Mouse (Mus musculus) testis, adult 2 months (tissue): ENCODE data around the gene Tspan18. TPM values are rescaled to one million over a fixed set of nuclear protein-coding genes. Genes with fewer than 3 reads are reported as not detected.
A peak's percentile ranks its signal among the peaks of the same experiment; 100 is the strongest.

ENCODE experiments used
- H3K27ac ChIP-seq: fragments of 200-500 bp; 2 replicates; pipeline ENCODE4 v1.5.1; 2012; ENCODE audit warnings: low read depth, low read length; ENCODE audit not compliant: control insufficient read depth, insufficient read depth
- H3K27me3 ChIP-seq: fragments of 200-500 bp; 2 replicates; pipeline ENCODE4 v1.6.1; 2012; ENCODE audit warnings: mild to moderate bottlenecking, low read length, moderate library complexity; ENCODE audit not compliant: control insufficient read depth, insufficient read depth
- H3K36me3 ChIP-seq: fragments of 200-500 bp; 2 replicates; pipeline ENCODE4 v1.6.1; 2012; ENCODE audit warnings: mild to moderate bottlenecking, low read length; ENCODE audit not compliant: control insufficient read depth, insufficient read depth
- H3K4me1 ChIP-seq: fragments of 200-500 bp; 2 replicates; pipeline ENCODE4 v1.6.1; 2012; ENCODE audit warnings: low read length; ENCODE audit not compliant: control insufficient read depth, insufficient read depth
- H3K4me3 ChIP-seq: fragments of 200-500 bp; 2 replicates; pipeline ENCODE4 v1.5.1; 2012; ENCODE audit warnings: low read depth, mild to moderate bottlenecking, low read length, moderate library complexity, mixed read lengths; ENCODE audit not compliant: control insufficient read depth
- CTCF ChIP-seq: fragments of 200-500 bp; IDR thresholded peaks from 2 replicates; pipeline ENCODE4 v1.5.1; 2012; ENCODE audit warnings: low read depth, mild to moderate bottlenecking, inconsistent platforms, low read length, moderate library complexity; ENCODE audit not compliant: control insufficient read depth, insufficient read depth, insufficient replicate concordance
- POLR2A ChIP-seq: fragments of 200-500 bp; IDR thresholded peaks from 2 replicates; pipeline ENCODE4 v1.6.1; 2012; ENCODE audit warnings: low read depth, mild to moderate bottlenecking, inconsistent platforms, low read length, moderate library complexity; ENCODE audit not compliant: control insufficient read depth
- polyA plus RNA-seq: library from polyadenylated mRNA; depleted of rRNA; stranded (reverse); fragments of >200 nt; gene quantifications from 2 replicates; pipeline ENCODE4 v1.2.3, GENCODE M21; 2012

Tspan18 gene
- polyA plus RNA-seq, 1 experiment = 15.8 TPM

DNA sequence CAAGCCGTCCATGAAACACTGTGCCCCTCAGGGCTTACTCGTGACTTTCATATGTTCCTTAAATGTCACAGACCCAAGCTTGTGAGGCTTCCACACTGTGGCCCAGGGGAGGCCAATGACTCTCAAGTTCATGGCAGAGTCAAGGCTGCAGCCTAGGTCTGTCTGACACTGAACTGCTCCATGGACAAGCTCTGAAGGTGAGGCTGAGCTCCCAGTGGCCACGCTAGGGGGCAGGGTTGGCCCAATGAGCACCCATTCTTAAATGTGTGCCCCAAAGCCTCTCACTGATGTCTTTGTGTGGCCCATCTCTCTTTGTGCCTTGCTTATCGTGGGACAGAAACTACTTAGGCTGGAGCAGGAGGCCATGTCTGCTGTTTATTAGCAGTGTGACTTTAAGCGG lies 113.9 kb downstream of the Tspan18 start:
- H3K27ac ChIP-seq = no peak overlapping the region
- H3K27me3 ChIP-seq = no peaks in the 10 kb centered on the region
- no peak for TF ChIP-seq CTCF
- no peak for TF ChIP-seq POLR2A
- no peaks in the 10 kb centered on the region for H3K4me1 ChIP-seq
- H3K4me3 ChIP-seq = no peak overlapping the region
- no peaks in the 10 kb centered on the region for H3K36me3 ChIP-seq

DNA sequence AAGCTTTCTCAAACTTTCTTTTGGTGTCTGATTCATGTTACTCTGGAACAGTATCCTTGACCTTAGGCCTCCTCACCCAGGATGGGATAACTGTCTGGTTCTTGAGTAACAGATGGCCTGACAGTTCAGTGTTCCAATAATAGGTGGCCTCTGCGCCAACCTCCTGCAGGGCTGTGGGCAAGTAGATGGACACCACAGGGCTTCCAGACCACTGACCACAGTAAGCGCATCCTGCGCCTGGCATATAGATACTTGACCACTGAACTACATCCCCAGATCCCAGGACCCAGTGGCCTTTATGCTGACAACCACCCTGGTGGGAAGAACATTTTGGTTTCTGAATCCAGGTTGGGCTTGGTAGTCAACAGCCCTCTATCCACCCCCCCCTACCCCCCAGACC lies 114.7 kb downstream of the Tspan18 start:
- no peaks in the 10 kb centered on the region for H3K4me1 ChIP-seq
- no peak for TF ChIP-seq POLR2A
- TF ChIP-seq CTCF = no peak
- H3K36me3 ChIP-seq = no peaks in the 10 kb centered on the region
- H3K27me3 ChIP-seq = no peaks in the 10 kb centered on the region
- H3K4me3 ChIP-seq = no peak overlapping the region
- no peak overlapping the region for H3K27ac ChIP-seq

DNA sequence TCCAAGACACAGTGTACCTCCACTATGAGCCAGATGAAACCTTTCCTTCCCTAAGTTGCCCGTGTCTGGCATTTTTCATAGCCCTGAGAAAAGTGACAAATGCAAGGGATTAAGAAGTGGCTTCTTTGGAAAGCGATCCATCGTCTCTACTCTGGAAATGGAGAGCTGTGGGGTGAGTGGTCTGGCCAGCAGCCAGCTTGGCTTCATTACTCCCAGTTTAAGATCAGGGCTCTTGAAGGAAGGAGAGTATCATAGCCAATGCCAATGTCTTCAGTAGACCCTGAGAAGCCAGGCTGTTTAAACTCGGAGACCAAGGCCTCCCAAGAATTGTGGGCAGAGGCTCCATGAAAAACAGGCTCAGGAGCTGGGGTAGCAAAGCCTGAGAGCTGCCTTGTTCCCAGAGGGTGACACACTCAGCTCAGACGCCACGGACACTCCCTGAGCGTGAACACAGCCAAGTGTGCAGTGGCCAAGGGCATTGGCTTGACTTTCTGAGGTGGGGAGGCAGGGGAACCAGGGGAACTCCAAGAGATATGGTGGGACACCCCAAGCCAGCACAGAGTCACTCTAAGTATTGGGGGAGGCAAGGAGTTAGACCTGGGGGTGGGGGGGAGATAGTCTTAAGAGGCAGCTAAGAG lies 115.8 kb downstream of the Tspan18 start:
- Histone ChIP-seq H3K4me1 (no peaks in the 10 kb centered on the region), H3K27ac (no peak overlapping the region), H3K27me3 (no peaks in the 10 kb centered on the region), H3K4me3 (no peak overlapping the region), H3K36me3 (no peaks in the 10 kb centered on the region)
- TF ChIP-seq POLR2A (no peak), CTCF (no peak)

DNA sequence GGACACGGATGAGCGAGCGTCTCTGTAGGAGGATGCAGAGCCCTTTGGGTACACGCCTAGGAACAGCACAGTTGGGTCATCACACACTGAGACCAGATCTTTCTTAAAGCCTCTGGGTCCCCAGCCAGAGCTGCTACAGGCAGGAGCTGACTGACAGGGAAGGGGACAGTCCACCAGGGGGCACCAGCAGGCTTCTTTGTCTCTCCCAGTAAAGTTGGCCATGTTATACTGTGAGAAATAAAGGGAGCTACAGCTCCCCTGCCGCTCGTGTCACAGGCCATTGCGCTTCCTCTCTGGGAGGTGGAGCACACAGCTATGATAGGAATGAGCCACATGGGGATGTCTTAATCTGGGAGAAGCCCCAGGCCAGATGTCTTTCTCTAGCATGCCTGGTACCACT lies 117.3 kb downstream of the Tspan18 start:
- Histone ChIP-seq H3K4me1 (no peaks in the 10 kb centered on the region), H3K27ac (no peak overlapping the region), H3K27me3 (no peaks in the 10 kb centered on the region), H3K36me3 (no peaks in the 10 kb centered on the region), H3K4me3 (no peak overlapping the region)
- peak; percentile 31; the same call in 1 of the 2 replicates for TF ChIP-seq CTCF
- TF ChIP-seq POLR2A = no peak

DNA sequence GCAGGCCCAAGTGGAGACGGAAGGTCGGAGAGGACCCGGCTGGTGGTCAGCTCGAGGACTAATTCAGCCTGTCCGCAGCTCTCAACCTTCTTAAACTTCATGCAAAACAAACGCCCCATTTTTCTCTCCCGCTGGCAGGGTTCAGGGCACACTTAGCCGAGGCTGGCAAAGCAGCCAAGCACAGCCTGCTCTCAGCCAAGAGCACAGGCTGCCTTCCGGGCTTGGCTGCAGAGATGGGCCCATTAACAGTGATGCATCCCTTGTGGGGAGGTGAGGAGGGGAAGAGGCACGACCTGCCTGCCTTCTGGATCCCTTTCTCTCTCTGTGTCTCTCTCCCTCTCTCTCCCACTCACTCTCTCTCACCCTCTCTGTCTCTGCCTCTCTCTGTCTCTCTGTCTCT lies 118.5 kb downstream of the Tspan18 start:
- Histone ChIP-seq H3K4me1 (no peaks in the 10 kb centered on the region), H3K4me3 (no peak overlapping the region), H3K27me3 (no peaks in the 10 kb centered on the region), H3K27ac (no peak overlapping the region), H3K36me3 (no peaks in the 10 kb centered on the region)
- TF ChIP-seq CTCF = no peak
- no peak for TF ChIP-seq POLR2A

DNA sequence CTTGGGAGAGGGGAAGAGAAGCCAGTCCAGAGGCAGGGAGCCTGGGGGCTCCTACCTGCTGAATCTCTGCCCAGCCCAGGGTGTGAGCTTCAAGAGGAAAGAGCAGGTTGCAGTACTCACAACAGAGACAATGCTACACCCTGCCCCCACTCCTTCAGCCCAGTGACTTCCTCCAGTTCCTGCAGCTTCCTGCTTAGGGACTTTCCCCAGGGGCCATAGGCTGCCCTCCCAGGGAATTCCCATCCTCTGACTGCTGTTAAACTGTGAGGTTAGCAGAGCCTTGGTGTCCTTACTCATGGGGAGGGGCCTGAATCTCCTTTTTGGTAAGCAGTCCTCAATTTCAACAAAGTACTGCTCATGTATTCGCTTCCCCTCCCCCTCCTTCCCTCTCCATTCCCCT lies 120.1 kb downstream of the Tspan18 start:
- Histone ChIP-seq H3K27me3 (no peaks in the 10 kb centered on the region), H3K36me3 (no peaks in the 10 kb centered on the region), H3K4me1 (no peaks in the 10 kb centered on the region), H3K4me3 (no peak overlapping the region), H3K27ac (no peak overlapping the region)
- TF ChIP-seq POLR2A = no peak
- TF ChIP-seq CTCF = no peak

DNA sequence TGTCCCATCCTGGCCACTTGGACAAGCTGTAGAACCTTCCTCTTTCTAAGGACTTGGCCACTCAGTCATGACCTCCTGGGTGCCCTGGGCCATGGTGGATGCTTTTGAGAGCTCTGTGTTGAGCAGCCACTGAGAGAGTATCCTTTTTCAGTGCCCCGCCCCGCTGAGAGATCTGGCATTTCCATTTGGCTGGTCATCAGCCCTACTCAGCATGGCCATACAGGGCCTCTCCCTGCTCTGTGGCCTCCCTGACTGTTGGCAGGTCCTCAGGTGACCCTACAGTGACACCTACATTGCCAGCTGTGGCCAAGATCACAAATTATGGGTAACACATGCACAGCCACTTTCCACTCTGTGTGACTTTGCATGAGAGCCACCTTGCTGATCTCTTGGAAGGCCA lies 121.4 kb downstream of the Tspan18 start:
- H3K36me3 ChIP-seq = no peaks in the 10 kb centered on the region

DNA sequence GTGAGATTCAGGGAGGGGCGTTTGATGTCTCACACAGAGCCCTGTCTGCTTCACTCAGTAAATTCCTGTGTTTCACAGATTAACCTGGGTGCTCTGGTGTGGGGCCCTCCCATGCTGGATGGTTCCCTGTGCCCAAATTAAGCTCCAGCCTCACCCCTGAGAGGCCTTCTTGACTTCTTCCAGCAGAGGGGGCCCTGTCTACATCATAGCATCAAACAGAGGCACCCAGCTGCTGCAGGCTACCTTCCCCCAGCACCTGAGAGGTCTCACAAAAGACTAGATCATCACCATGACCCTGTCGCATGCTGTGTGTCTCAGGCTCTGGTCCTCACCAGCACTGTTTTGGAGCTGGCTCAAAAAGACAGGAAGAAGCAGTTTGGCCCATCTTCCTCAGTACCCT lies 121.9 kb downstream of the Tspan18 start:
- no peak overlapping the region for H3K4me3 ChIP-seq
- H3K36me3 ChIP-seq = no peaks in the 10 kb centered on the region
- H3K4me1 ChIP-seq = no peaks in the 10 kb centered on the region
- no peaks in the 10 kb centered on the region for H3K27me3 ChIP-seq
- H3K27ac ChIP-seq = no peak overlapping the region
- TF ChIP-seq POLR2A (no peak), CTCF (no peak)

More for the DNA sequence above, 121.4 kb downstream of the Tspan18 start:
- no peaks in the 10 kb centered on the region for H3K27me3 ChIP-seq
- no peak overlapping the region for H3K4me3 ChIP-seq
- TF ChIP-seq POLR2A (no peak), CTCF (no peak)
- H3K4me1 ChIP-seq = no peaks in the 10 kb centered on the region
- no peak overlapping the region for H3K27ac ChIP-seq
